Mouse (Mus musculus): Measurements from ENCODE around the gene Gm28230.

- no peak for TF ChIP-seq CHD2 (IDR thresholded peaks at IDR 0.05; ENCODE audit: low read depth, low read length)
- TF ChIP-seq HCFC1 (IDR thresholded peaks at IDR 0.05; ENCODE audit: borderline replicate concordance, insufficient read depth, low read length), result no peak
- TF ChIP-seq MAFK (IDR thresholded peaks at IDR 0.05; ENCODE audit: insufficient read depth, low read depth, low read length), result no peak
Observed at GRCm38 (mm10) chr2:74745540-74746297, 19.2 kb downstream of the Gm28230 start.

Data from ES-E14 (cell line).